Mouse (Mus musculus): ENCODE data around the gene Btbd11. TPM values are rescaled to one million over a fixed set of nuclear protein-coding genes. Genes with fewer than 3 reads are reported as not detected.

The Btbd11 gene
- polyA plus RNA-seq, 1 experiment, result 1.3 TPM

DNA sequence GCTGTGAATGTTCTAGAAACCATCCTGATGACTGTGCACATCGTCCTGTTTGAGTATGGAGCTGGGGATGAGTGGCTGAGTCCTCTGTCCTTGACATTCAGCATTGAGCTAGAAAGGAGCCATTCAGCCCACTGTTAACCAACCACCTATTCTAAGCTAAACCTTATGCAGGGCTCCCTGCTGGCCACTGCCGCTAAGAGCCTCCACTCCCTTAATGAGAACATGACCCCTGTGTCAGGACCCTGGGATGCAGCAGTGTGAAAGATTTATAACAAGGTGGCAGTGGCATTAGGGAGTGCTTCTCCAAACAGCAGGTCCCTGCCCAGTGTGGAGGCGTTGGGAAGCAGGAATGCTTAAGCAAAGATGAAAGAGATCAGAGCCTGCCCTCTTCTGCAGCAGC, 123.7 kb downstream of the Btbd11 start:
- 25% methylated on average over 3 of the region's 3 CpGs for WGBS

DNA sequence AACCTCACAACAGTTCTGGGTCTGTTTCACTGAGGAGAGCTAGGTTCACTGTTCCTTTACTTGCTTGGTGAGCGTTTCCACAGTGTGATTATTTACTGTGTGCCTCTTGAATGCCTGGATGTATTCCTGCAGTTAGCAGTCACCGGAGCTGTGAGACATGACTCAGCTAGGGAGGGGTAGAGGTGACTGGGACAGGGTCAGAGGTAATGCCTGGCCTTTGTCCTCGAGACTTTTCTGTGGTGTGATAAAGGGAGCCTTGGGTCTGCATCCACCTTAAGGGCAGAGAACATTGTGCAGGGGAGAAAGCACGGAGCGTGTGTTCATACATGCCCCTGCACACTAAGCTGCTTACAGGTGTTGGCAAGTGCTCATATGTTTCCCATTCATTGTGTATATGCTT, 126.2 kb downstream of the Btbd11 start:
- 55% methylated on average over 5 of the region's 5 CpGs for WGBS
- DNase-seq (ENCODE audit: low read depth, low spot score), result no peak

More for the DNA sequence above, 123.7 kb downstream of the Btbd11 start:
- DNase-seq (ENCODE audit: low read depth, low spot score), result no peak

DNA sequence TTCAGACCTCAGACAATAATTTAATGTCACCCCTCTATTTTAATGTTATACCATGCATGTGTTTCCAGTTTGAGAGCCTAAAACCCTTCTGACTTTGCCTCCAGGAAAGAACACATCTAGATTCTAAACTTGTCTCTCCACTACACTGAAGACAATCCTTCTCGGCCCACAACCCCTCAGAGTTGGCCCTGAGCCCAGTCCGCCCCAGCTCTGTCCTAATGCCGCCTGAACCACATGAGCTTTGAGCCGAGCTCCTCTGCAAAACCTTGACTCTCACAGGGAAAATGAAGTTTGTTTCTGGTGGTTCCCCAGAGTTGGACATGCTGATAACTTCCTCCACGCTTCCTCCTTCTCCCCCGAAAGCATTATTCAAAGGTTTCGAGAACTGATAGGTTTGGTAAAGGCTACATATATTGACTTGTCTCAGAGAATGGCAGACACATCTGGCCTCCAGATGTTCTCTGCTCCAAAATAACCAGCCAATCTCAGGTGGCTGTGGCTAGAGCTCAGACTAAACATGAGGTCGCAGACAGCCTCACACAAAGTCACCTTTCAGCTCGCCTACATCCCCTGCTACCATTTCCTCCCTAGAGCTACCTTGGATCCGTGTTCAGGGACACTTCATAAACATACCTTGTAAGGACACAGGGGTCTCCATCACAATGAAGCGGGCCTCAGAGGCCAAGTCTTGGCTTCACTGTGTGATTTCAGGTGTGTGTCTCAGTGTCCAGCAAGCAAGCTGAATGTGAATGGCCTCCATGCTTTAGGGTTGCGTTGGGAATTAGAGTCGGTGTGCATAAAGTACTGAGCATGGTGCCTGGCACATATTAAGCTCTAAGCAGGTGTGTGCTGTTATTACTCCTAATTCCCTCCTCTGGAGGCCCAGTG, 130.9 kb downstream of the Btbd11 start:
- WGBS, result 68% methylated on average over 13 of the region's 13 CpGs
- DNase-seq (ENCODE audit: low read depth, low spot score), result no peak

DNA sequence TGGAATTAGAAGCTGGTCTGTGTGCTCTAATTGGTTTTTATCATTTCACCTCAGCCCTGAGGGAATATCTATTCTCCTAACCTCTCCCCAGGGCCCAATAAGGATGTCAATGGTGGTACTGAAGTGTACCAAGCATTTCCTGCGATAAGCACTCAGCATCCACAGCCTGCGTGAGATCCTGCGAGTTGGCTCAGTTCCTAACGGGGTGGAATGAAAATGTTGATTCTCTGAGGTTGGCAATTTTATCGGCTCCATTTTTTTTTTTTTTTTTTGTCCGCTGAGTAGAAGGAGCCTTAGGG, 131.4 kb downstream of the Btbd11 start:
- 95% methylated on average over 6 of the region's 6 CpGs for WGBS
- DNase-seq (ENCODE audit: low read depth, low spot score), result no peak

DNA sequence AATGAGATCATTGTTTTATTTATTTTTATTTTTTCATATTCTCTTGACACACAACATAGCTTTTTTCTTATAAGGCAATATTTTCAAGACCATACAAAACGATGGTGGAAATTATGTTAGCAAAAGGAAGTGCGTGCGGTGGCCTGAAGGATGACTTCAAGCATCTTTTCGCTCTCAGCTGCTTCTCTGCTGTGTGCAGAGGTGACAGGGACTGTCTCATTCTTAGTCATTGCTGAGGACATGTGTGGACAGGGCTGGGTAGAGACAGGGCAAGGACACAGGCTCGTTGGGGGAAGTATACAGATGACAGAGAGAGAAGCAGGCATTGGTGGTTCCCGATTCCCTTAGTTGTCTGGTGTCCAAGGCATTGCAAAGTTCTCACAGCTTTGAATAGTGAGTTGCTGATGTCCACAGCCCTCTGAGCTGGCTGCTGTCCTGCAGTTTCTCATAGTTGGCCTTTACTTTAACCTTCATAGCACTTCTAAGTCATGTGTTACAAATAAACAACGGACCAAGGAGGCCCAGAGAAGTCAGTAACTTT, 135.7 kb downstream of the Btbd11 start:
- no peak for DNase-seq (ENCODE audit: low read depth, low spot score)
- WGBS, result 77% methylated on average over 7 of the region's 7 CpGs

DNA sequence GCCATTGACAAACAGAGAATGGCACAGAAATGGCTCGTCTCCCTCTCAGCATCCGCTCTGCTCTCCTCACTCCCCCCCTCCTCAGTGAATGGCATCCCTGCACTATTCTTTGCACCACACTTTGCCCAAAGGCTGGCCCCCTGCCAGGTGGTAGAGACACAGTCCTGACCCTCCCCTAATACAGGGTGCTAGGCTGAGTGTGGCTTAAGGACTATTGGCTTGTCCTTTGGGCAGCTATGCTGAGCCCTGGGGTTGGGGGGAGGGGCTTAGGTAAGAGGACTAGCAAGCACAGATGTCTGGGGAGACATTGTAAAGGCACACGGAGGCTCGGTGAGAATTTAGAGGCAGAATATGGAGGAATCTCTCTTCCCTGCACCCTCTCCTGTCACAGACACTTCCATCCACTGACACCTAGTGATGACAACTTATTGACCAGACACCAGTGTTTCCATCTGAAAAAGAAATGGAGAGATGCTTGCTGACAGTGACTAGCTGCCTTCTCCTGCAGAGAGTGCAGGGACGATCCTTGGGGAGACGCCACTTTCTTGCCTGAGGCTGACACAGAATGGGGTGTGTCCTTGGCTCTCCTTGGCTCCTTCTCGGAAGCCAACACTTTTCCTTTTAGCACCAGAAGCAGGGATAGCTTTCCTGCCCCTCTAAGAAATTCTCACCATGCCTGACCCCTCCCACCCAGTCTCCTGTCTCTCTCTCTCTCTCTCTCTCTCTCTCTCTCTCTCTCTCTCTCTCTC, 138.8 kb downstream of the Btbd11 start:
- WGBS, result 66% methylated on average over 7 of the region's 7 CpGs
- DNase-seq (ENCODE audit: low read depth, low spot score), result no peak

DNA sequence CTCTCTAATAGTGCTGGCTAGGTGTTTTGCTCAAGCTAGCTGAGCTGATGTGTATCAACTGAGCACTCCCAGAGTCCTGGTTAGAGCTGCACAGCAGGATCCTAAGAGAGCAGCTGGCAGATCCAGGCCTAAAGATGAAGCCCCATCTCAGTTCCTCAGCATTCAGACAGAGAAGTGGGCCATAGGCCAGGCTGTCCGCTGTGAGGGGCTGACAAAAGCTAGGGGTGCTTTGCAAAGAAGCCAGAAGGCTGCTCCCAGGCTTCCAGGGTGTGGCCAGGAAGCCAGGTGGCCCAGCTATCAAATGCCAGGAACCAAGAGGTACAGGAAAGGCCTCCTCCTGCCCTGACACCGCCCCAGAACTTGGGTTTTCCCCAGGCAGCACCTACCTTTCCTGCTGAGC, 140.0 kb downstream of the Btbd11 start:
- 37% methylated on average over 2 of the region's 2 CpGs for WGBS
- no peak for DNase-seq (ENCODE audit: low read depth, low spot score)

DNA sequence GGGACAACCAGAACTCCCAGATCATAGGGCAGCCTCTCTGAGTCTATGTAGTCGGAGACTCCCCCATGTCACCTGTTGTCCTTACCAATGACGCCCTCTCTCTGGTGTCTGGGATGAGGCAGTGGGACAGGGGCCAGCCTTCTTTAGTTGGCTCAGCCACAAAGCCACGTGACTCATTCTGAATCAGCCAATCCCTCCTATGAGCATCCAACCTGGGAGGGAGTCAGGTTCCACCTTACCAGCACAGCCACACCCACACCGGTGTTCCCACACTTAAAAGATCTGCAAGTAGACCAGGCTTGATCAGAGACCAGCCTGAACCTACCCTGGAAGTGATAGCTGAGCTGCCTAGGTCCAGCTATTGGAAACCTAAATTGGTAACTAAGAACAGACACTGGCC, 141.1 kb downstream of the Btbd11 start:
- WGBS, result 54% methylated on average over 4 of the region's 4 CpGs

DNA sequence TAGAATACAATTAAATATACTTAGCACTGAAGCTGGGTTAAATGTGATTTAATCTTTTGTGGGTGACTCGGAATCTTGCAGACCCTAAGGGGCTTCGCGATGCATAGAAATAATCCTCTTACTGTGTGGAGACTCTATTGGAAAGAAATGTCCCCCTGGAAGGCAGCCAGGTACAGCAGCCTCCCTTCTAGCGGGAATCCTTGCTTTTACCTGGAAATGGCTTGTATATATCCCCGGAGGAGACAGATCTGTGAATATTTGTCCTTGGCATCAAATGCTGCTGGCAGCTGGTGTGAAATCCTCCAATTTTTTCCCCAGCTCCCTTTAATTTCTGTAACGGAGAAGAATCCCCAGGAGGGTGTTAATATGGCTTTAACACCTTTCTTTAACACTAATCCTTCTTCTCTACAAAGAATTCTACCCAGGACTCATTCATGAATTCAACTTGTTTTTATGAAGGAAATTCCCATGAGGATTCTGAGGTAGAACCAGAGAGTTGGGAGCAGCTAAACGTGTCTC, 146.6 kb downstream of the Btbd11 start:
- no peak for DNase-seq (ENCODE audit: low read depth, low spot score)
- 70% methylated on average over 7 of the region's 7 CpGs for WGBS

More for the DNA sequence above, 141.1 kb downstream of the Btbd11 start:
- no peak for DNase-seq (ENCODE audit: low read depth, low spot score)

DNA sequence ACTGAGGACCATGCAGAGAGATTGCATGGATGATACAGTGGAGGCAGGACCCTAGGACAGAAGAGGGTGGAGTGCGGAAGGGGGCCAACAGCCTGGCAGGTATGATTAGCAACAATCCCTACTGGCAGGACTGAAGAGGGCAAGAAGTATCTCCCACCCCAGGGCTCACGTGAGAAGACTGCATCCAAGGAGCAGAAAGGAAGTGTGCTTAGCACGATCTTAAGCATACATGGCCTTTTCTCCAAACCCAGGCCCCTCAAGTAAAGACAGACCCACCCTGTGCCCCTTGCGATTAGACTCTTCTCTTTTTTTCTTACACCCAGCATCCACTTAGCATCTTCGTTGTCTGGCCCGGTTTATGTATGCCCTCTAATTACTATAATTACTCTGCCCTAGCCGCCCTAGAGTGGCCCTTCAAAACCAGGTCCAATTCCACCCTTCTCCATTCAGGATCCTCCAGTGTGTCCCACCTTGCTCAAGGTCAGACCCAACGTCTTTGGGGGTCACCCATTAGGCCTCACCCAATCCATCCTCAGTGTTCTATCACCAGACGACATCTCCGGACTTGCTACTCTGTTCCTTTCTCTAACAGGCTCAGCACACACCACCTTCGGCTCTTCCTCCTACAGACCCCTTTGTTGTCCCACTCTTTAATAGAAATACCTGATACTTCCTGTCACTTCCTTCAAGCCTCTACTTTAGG, 151.6 kb downstream of the Btbd11 start:
- no peak for DNase-seq (ENCODE audit: low read depth, low spot score)
- 84% methylated on average over 11 of the region's 11 CpGs for WGBS

DNA sequence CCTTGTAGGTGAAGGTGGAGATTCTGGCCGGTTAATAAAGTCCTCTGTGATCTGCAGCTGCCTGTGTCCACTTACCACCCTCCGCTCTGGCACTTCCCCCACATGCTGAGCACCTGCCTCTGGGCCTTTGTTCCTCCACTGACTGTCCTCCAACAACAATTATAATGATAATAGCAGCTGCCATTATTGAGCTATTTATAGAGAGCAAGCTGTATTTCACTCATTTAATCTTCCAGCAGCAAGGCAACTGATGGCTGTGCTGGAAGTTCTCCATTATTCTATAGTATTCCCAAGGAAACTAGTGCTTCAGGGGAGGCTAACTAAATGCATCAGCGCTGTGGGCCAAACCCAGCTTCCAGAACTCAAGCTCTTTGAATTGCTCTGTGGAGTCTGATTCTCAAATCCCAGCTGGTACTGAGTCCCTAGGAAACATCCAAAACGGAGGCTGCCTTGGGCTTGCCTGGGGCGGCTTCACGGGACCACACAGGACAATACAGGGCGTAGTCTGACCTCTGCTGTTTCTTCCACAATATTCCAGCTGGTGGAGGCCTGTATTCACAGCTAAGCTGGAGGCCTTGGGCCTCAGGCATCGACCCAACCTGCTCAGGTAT, 153.0 kb downstream of the Btbd11 start:
- no peak for DNase-seq (ENCODE audit: low read depth, low spot score)
- 50% methylated on average over 8 of the region's 8 CpGs for WGBS

DNA sequence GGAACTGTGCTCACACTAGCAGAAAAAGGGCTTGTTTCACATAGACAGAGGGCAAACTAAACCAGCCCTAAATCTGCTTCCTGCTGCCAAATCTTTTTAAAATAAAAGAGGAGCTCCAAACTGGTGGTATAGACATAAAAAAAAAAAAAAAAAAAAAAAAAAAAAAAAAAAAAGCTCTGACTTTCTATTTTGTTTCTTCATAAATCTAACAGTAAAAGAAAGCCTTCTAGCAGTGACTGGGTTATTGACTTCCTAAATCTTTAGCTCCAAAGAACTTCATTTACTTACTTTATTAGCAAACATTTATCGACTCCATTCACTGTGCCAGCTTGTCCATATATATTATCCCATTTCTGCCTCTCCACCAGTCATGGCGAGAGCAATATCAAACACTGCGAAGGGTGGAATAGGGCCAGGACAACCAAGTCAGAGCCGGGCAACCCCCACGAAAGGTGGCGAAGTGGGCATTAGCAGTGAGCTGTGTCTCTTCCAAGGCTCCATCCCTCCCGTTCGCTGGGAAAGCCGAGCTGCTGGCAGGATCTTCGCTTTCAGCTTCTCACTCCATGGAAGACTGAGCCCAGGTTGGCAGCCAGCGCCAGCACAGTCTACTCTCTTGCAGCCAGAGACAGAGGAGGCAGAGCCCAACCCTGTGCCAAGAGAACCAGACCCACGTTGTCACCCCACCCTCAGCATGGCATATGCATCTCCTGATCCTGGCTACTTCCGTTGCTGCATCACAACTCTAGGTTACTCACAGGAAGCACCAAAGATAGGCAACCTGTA, 153.9 kb downstream of the Btbd11 start:
- DNase-seq (ENCODE audit: low read depth, low spot score), result no peak
- 91% methylated on average over 13 of the region's 13 CpGs for WGBS

DNA sequence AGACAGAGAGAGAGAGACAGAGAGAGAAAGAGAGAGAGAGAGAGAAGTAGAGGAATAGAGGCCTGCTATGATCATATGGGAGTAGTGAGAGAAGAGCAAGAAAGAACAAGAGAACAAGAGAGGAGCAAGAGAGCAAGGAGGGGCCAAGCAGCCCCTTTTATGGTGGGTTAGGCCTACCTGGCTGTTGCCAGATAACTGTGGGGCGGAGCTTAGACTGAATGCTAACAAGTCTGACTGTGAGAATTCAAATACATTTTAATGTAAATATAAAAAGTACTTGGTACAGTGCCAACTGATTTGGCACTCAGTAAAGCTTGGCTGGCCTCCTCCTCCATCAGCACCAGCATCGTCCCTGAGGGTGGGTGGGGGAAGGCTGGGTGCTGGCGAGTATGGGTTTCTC, 154.9 kb downstream of the Btbd11 start:
- no peak for DNase-seq (ENCODE audit: low read depth, low spot score)
- 44% methylated on average over 3 of the region's 3 CpGs for WGBS

DNA sequence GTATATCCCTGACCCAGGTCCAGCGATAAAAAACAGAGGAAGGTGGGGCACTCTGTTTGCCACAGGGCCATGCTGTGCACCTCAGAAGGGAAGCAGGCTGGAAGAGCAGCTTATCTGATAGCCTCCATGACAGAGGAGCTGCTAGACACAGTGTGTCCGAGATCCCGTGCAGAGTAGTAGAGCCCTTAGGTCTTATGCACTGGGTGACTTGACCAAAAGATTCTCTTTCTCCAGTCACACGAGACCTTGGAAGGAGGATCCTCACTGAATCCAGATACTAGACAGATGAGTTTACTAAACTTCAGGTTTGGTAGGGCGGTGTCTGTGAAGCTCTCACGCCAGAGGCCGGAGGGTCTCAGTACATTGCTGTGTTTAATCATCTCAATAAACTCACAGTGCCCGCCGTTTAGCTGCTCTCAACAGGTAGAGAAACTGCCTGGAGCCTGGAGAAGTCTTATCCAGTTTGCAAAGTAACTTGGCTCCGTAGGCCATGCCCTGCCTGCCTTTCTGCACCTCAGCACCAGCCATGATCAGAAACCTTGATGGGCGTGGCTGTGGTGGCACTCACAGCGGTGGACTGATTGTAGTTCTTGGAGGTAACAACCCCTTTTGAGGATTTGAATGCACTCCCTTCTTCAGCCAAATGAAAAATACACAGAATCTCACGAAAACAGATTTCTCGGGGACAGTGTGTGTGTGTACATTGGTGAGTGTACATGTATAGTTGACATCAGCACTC, 155.4 kb downstream of the Btbd11 start:
- WGBS, result 82% methylated on average over 14 of the region's 14 CpGs
- no peak for DNase-seq (ENCODE audit: low read depth, low spot score)

DNA sequence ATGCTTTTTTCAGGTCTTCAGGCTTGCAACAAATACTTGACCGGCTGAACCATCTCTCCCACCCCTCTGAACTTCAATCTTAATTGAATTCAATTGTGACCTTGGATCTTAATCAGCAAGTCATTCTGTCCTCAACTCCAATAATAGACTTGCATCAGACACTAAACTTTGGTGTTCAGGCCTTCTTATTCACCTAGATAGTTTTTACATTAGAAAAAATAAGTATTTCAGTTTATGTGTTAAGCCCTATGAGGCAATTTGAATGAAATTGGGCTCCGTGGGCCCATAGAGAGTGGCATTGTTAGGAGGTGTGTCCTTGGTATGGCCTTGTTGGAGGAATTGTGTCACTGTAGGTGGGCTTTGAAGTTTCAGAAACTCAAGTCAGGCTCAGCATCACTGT, 156.7 kb downstream of the Btbd11 start:
- WGBS, result 93% methylated on average over 2 of the region's 2 CpGs
- DNase-seq (ENCODE audit: low read depth, low spot score), result no peak

DNA sequence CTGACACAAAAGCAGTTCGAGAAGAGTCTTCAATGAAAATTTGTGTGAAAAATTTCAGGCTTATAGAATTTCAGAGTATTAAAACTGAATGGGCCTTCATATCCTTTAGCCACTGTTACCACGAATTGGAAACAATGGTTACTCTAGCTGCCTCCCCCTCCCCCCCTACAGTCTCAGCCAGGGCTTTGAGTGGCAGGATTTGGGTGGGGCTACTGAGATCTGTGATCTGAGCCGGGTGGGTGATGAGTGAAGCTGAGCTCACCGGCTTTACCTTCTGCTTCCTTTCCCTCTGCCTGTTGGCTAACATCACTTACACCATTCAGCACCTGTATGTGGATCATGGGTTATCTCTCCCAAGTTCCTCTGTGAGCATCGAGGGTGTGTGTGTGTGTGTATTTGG, 158.4 kb downstream of the Btbd11 start:
- 48% methylated on average over 5 of the region's 5 CpGs for WGBS
- no peak for DNase-seq (ENCODE audit: low read depth, low spot score)

DNA sequence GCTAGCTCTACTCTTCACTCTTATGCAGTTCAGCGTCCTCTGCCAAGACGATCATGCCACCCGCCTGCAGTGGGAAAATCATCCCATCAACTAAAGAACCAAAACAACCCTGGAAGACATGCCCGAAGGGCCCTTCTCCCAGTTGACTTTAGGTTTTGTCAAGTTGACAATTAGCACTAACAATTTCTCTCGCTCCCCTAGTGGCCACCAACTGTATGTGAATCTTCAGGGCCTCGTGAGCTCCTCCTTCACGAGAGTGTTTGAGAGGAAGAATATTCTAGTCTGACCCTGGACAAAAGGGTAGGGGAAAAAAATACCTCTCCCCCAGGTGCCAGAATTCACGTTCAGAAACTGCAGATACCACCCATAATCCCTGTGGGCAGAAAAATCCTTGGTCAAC, 168.6 kb downstream of the Btbd11 start:
- 61% methylated on average over 8 of the region's 8 CpGs for whole genome bisulfite sequencing

DNA sequence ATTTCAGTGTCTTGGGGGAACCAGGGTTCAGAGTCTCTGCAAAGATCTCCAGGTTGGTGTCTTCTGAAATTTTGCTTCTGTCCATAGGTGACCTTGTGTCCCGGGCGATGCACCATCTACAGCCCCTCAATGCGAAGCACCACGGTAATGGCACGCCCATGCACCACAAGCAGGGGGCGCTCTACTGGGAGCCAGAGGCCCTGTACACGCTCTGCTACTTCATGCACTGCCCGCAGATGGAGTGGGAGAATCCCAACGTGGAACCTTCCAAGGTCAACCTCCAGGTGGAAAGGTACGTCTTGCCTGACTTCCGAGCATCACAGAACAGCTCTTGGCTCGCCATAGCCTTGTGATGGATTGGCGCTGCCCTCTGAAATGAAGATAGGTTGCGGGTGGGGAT, 174.8 kb downstream of the Btbd11 start:
- WGBS, result 92% methylated on average over 14 of the region's 14 CpGs
- no peak for DNase-seq (ENCODE audit: low read depth, low spot score)

More for the DNA sequence above, 168.6 kb downstream of the Btbd11 start:
- DNase-seq (ENCODE audit: low read depth, low spot score), result no peak

Data from large intestine, adult 2 months (tissue).